Mouse (Mus musculus): Measurements from ENCODE around the gene Dhrs1.

DNA sequence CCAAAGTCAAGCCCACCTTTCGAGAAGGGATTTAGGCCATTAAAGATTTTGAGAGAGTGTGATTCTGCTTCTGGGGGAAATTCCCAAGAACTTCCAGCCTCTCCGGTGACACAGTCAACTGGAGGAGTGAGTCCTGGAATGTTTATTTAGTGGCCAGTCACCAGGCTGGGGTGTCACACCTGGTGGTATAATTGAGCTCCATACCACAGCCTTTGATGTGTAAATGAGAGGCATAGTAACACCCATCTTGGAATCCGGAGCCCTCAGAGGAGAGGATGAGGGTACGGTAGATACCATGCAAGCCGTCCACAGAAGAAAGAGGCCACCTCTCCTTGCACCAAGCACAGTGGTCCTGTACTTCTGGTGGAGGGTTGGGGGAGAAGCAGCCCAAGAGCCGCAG is 42.7 kb downstream of the Dhrs1 start:
- no peak for TF ChIP-seq CTCF (IDR thresholded peaks at IDR 0.05; ENCODE audit: low read depth, low read length)
- no peak for TF ChIP-seq POLR2A (IDR thresholded peaks at IDR 0.05; ENCODE audit: extremely low read depth, insufficient read depth, low read length)

Data from liver, adult 2 months (tissue).